Mouse (Mus musculus): Measurements from ENCODE around the gene Dpm3. TPM values are rescaled to one million over a fixed set of nuclear protein-coding genes. Genes with fewer than 3 reads are reported as not detected.

Gene Dpm3
- total and polyA plus RNA-seq, 3 experiments: 52.7 to 228 (median 74.8) TPM

DNA sequence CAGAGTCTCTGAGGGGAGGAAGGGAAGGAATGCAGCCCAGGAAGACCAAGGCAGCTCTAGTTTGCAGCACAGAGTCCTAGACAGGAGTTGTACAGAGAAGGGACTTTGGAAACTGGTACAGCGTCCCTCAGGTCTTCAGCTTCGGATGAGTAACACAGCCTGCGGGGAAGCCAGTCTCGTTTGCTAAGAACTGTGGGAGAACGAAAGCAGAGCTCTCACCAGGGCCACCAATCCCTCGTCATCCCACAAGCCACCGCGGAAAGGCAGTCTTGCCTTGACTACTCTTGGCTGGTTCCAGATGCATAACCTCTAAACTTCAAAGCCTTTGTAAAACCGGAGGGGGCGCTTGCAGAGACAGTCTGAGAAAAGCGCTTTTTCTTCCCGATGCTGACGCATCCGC is 40.3 kb downstream of the Dpm3 start:
- H3K79me2 ChIP-seq (replicated peaks; ENCODE audit: control insufficient read depth, extremely low read depth, insufficient read depth, poor library complexity, severe bottlenecking): no peaks in the 10 kb centered on the region
- H3K4me3 ChIP-seq (replicated peaks in 1 of 3; ENCODE audit: low read depth in 2 of 3, low read length in 2 of 3, poor library complexity in 1 of 3): no peak overlapping the region
- in situ Hi-C loops (cut with MboI; ENCODE audit: low pct_ligation_motif_present, low pct_unique_long_range_greater_than_20kb, low sequenced_read_pairs) (loop anchor here (5.0 kb wide), 1 partner anchor 52 kb away; the partner anchor contains the start of genes Krtcap2 and Trim46), dilution Hi-C loops (cut with MboI; ENCODE audit: extremely low pct_ligation_motif_present, extremely low pct_unique_long_range_greater_than_20kb, low sequenced_read_pairs) (no loop called here)
- DNase-seq (ENCODE audit: extremely low read depth): no peak
- TF ChIP-seq ZKSCAN1 (IDR thresholded peaks at IDR 0.05; ENCODE audit: borderline replicate concordance, low read depth, low read length) (no peak), RAD21 (IDR thresholded peaks at IDR 0.05; ENCODE audit: low read depth, low read length) (no peak), SIN3A (IDR thresholded peaks at IDR 0.05; ENCODE audit: low read length) (no peak)
- no peaks in the 10 kb centered on the region for H3K27me3 ChIP-seq (replicated peaks)
- no peaks in the 10 kb centered on the region for H3K36me3 ChIP-seq (replicated peaks in 1 of 2; ENCODE audit: control insufficient read depth in 1 of 2, insufficient read depth in 1 of 2, low read length in 1 of 2)
- H3K4me1 ChIP-seq (ENCODE audit: control insufficient read depth in 1 of 2, insufficient read depth in 2 of 2): peaks cover 7 to 31% of the 10 kb centered on the region in 2 experiments
- no peak overlapping the region for H3K27ac ChIP-seq (ENCODE audit: insufficient read depth, low read depth)
- H3K9me3 ChIP-seq (replicated peaks; ENCODE audit: low read length): no peaks in the 10 kb centered on the region
- H3K4me2 ChIP-seq (ENCODE audit: insufficient read depth, low read depth, poor library complexity, severe bottlenecking): no peak overlapping the region
- no peak overlapping the region for H3K9ac ChIP-seq (ENCODE audit: insufficient read depth, low read depth)

DNA sequence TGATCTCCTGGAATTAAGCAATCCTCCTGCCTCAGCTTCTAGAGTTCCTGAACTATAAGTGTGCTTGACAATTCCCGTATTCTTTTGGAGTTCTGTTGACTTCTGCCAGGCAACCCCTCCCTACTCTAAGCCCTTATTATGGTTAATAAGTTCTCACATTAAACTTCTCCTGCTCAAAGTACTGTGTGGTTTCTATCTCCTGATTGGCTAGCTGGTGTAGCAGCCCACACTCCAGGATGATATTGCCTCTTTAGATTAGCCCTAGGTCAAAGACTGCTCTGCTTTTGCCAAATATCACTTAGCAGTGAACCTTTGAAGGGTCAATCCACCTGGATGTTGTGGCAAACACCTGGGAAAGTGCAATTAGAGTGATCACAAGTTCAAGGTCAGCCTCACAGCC is 40.9 kb downstream of the Dpm3 start:
- no peak for DNase-seq (ENCODE audit: extremely low read depth)
- in situ Hi-C loops (cut with MboI; ENCODE audit: low pct_ligation_motif_present, low pct_unique_long_range_greater_than_20kb, low sequenced_read_pairs): no loop called here
- H3K9ac ChIP-seq (ENCODE audit: insufficient read depth, low read depth): no peak overlapping the region
- no peak overlapping the region for H3K4me2 ChIP-seq (ENCODE audit: insufficient read depth, low read depth, poor library complexity, severe bottlenecking)
- H3K36me3 ChIP-seq (replicated peaks in 1 of 2; ENCODE audit: control insufficient read depth in 1 of 2, insufficient read depth in 1 of 2, low read length in 1 of 2): no peaks in the 10 kb centered on the region
- TF ChIP-seq ELF1 (IDR thresholded peaks at IDR 0.05; ENCODE audit: low read depth, low read length) (no peak), MAX (IDR thresholded peaks at IDR 0.05; ENCODE audit: low read length) (no peak), POLR2AphosphoS2 (IDR thresholded peaks at IDR 0.05; ENCODE audit: low read depth, low read length) (no peak), USF2 (conservative IDR thresholded peaks at IDR 0.05; ENCODE audit: low read depth, low read length) (no peak), NRF1 (IDR thresholded peaks at IDR 0.05; ENCODE audit: low read depth, low read length) (no peak), CHD2 (IDR thresholded peaks at IDR 0.05; ENCODE audit: low read length) (no peak), ZKSCAN1 (IDR thresholded peaks at IDR 0.05; ENCODE audit: borderline replicate concordance, low read depth, low read length) (no peak), MEF2A (IDR thresholded peaks at IDR 0.05; ENCODE audit: borderline replicate concordance, low read depth, low read length) (no peak), JUND (conservative IDR thresholded peaks at IDR 0.05; ENCODE audit: low read depth, low read length) (no peak), USF1 (IDR thresholded peaks at IDR 0.05; ENCODE audit: low read depth, low read length) (no peak), CHD1 (IDR thresholded peaks at IDR 0.05; ENCODE audit: low read depth, low read length) (no peak), MXI1 (IDR thresholded peaks at IDR 0.05; ENCODE audit: low read depth, low read length) (no peak), KAT2A (IDR thresholded peaks at IDR 0.05; ENCODE audit: insufficient replicate concordance, low read length) (no peak), MAFK (IDR thresholded peaks at IDR 0.05; ENCODE audit: insufficient replicate concordance, low read length) (no peak), GABPA (IDR thresholded peaks at IDR 0.05; ENCODE audit: insufficient replicate concordance, low read depth, low read length) (no peak)
- H3K79me2 ChIP-seq (replicated peaks; ENCODE audit: control insufficient read depth, extremely low read depth, insufficient read depth, poor library complexity, severe bottlenecking): no peaks in the 10 kb centered on the region
- H3K4me3 ChIP-seq (replicated peaks in 1 of 3; ENCODE audit: low read depth in 2 of 3, low read length in 2 of 3, poor library complexity in 1 of 3): no peak overlapping the region
- dilution Hi-C loops (cut with MboI; ENCODE audit: extremely low pct_ligation_motif_present, extremely low pct_unique_long_range_greater_than_20kb, low sequenced_read_pairs): no loop called here
- H3K27me3 ChIP-seq (replicated peaks): no peaks in the 10 kb centered on the region
- H3K9me3 ChIP-seq (replicated peaks; ENCODE audit: low read length): no peaks in the 10 kb centered on the region
- no peak overlapping the region for H3K27ac ChIP-seq (ENCODE audit: insufficient read depth, low read depth)
- peaks cover 7 to 30% of the 10 kb centered on the region in 2 experiments for H3K4me1 ChIP-seq (ENCODE audit: control insufficient read depth in 1 of 2, insufficient read depth in 2 of 2)

Measured in CH12.LX (cell line).